Mouse (Mus musculus): ENCODE measurements around the gene Man2b1. TPM values are rescaled to one million over a fixed set of nuclear protein-coding genes. Genes with fewer than 3 reads are reported as not detected.
A peak's percentile ranks its signal among the peaks of the same experiment; 100 is the strongest.
"Not testable (repeated sequence)": the region's sequence is repeated elsewhere in the genome, so short reads cannot be mapped to it uniquely, and the experiment has no call there.

The Man2b1 gene
- polyA plus RNA-seq, 1 experiment: 7.6 TPM

DNA sequence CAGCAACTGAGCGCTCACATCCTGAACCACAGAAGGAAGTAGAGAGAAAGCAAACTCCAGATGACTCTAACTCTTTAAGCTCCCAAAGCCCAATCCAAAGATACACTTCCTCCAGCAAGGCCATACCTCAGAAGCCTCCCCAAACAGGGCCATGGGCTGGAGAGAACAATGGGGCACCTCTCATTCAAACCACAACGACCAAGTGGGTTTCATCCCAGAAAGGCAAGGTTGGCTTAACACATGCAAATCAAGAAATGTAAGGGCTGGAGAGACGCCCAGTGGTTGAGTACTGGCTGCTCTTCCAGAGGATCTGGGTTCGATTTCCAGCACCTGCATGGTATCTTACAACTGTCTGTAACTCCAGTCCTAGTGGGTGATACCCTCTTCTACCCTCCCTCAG, 32.4 kb downstream of the Man2b1 start:
- Histone ChIP-seq H3K79me2 (ENCODE audit: control insufficient read depth, insufficient read depth) (no peaks in the 10 kb centered on the region), H3ac (ENCODE audit: control insufficient read depth, insufficient read length) (no peak overlapping the region), H3K4me2 (ENCODE audit: low read depth) (no peak overlapping the region), H3K4me3 (no peak overlapping the region), H3K27me3 (ENCODE audit: control insufficient read depth, insufficient read depth, insufficient read length) (no peaks in the 10 kb centered on the region), H3K36me3 (ENCODE audit: control insufficient read depth, insufficient read depth) (no peaks in the 10 kb centered on the region)
- no peak for TF ChIP-seq TCF3 (IDR thresholded peaks at IDR 0.05; ENCODE audit: insufficient read length, low read depth)
- no peak for TF ChIP-seq E2F4 (IDR thresholded peaks at IDR 0.05; ENCODE audit: insufficient read depth)
- no peak for TF ChIP-seq USF1 (IDR thresholded peaks at IDR 0.05; ENCODE audit: low read depth)

- no peak overlapping the region for H3K4me2 ChIP-seq (ENCODE audit: low read depth)
- no peak overlapping the region for H3K4me3 ChIP-seq
- TF ChIP-seq REST (IDR thresholded peaks at IDR 0.05; ENCODE audit: insufficient read depth, insufficient read length) (no peak), SRF (IDR thresholded peaks at IDR 0.05; ENCODE audit: control insufficient read depth, insufficient read length, low read depth) (no peak), POLR2AphosphoS2 (IDR thresholded peaks at IDR 0.05; ENCODE audit: insufficient read length, low read depth) (no peak), CEBPB (IDR thresholded peaks at IDR 0.05; ENCODE audit: insufficient read depth, poor library complexity, severe bottlenecking) (no peak), USF1 (IDR thresholded peaks at IDR 0.05; ENCODE audit: low read depth) (no peak), TCF12 (IDR thresholded peaks at IDR 0.05; ENCODE audit: insufficient read depth, poor library complexity, severe bottlenecking) (no peak), E2F4 (IDR thresholded peaks at IDR 0.05; ENCODE audit: insufficient read depth) (no peak), POLR2A (IDR thresholded peaks at IDR 0.05; ENCODE audit: insufficient read length, low read depth) (no peak), MAX (IDR thresholded peaks at IDR 0.05; ENCODE audit: low read depth) (no peak), MYOD1 (IDR thresholded peaks at IDR 0.05; ENCODE audit: control insufficient read depth in 1 of 3, insufficient read length in 2 of 3, low read depth in 2 of 3) (no peak), MYOG (IDR thresholded peaks at IDR 0.05; ENCODE audit: control insufficient read depth in 1 of 3, insufficient read depth in 1 of 3, insufficient read length in 2 of 3, low read depth in 2 of 3) (no peak), TCF3 (IDR thresholded peaks at IDR 0.05; ENCODE audit: insufficient read length, low read depth) (no peak)
- H3ac ChIP-seq (ENCODE audit: control insufficient read depth, insufficient read length): no peak overlapping the region
- no peaks in the 10 kb centered on the region for H3K27me3 ChIP-seq (ENCODE audit: control insufficient read depth, insufficient read depth, insufficient read length)
- no peaks in the 10 kb centered on the region for H3K36me3 ChIP-seq (ENCODE audit: control insufficient read depth, insufficient read depth)
- H3K79me2 ChIP-seq (ENCODE audit: control insufficient read depth, insufficient read depth): no peaks in the 10 kb centered on the region
These were observed 33.9 kb downstream of the Man2b1 start for GRCm38 (mm10) chr8:85116984-85117383.

DNA sequence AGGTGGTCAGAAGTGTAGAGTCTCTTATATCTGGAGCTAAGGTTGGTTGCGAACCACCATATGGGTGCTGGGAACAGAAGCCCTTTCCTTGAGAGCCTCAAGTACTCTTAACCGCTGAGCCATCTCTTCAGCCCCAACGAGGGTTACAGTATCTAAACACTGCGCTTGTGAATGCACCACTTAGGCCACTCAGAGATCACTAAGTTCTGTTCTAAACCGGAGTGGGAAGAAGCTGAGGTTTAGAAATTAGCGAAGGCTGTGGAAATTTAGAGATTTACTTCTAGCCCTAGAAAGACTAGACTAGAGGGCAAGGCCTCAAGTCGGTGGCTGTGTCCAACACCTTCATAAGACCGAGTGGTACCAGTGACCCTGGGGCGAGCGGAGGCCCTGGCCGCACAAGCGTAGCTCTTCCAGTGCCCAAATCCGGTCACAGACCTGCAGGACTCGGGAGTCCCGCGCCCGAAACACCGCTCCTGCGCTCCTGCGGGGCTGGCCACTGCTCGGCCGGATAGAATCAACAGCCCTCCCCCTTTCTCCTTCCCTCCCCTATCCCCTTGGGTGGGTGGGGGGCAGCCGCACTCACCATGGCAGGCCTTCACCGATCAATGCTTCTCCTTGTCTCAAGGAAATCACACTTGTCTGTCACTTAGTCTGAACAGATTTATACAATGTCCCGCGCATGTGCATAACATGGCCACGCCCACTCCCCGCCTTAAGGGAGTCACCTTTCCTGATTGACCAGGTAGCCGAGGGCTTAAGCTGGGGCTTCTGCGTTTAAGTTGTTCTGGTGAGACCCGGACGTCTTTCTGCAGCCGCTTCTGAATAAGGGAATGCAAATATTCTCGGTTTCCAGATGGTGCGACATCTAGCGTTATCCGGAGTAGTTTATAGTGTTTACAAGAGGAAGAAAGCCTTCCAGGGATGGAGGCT, 36.2 kb downstream of the Man2b1 start:
- H3K36me3 ChIP-seq (ENCODE audit: control insufficient read depth, insufficient read depth): no peaks in the 10 kb centered on the region
- H3K27me3 ChIP-seq (ENCODE audit: control insufficient read depth, insufficient read depth, insufficient read length): no peaks in the 10 kb centered on the region
- TF ChIP-seq SRF (IDR thresholded peaks at IDR 0.05; ENCODE audit: control insufficient read depth, insufficient read length, low read depth): peak; percentile 8
- no peak for TF ChIP-seq MYOG (IDR thresholded peaks at IDR 0.05; ENCODE audit: control insufficient read depth in 1 of 3, insufficient read depth in 1 of 3, insufficient read length in 2 of 3, low read depth in 2 of 3)
- H3ac ChIP-seq (ENCODE audit: control insufficient read depth, insufficient read length): no peak overlapping the region
- no peaks in the 10 kb centered on the region for H3K79me2 ChIP-seq (ENCODE audit: control insufficient read depth, insufficient read depth)
- peak overlapping the region; percentile 40 for H3K4me2 ChIP-seq (ENCODE audit: low read depth)
- H3K4me3 ChIP-seq: no peak overlapping the region

DNA sequence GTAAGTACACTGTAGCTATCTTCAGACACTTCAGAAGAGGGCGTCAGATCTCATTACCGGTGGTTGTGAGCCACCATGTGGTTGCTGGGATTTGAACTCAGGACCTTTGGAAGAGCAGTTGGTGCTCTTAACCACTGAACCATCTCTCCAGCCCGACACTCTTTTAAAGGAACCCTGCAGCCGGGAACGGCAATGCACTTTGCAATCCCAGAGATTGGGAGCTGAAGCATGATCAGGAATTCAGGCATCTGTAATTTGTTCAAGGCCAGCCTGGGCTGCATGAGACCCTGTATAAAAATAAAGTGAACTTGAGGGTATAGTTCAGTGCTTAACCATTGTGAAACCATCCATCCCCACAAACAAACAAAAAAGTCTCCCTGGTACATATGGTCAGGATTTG, 37.2 kb downstream of the Man2b1 start:
- H3K79me2 ChIP-seq (ENCODE audit: control insufficient read depth, insufficient read depth); H3K36me3 ChIP-seq (ENCODE audit: control insufficient read depth, insufficient read depth): not testable (repeated sequence)

DNA sequence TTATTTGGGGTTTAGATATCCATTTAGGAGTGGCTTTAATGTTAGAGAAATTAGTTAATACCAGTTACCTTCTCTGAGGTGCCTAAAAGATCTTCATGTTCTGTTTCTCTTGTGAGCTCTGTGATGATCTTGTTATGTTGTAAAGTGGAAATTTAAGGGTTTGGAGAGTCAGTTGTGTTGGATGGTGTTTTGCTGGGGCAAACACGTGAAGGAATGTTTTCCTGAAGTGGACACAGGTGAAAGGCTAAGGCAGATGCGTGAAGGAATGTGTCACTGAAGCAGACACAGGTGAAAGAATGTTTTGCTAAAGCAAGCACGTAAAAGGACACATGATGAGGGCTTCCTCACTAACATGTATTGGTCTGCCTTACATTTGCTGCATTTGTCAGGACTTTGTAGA, 39.9 kb downstream of the Man2b1 start, which contains the start of gene Zfp791:
TSS of gene Zfp791 (minus strand) at position 101 of the 400 bp plus-strand sequence.
- Histone ChIP-seq H3ac (ENCODE audit: control insufficient read depth, insufficient read length) (no peak within 1 kb of the TSS), H3K79me2 (ENCODE audit: control insufficient read depth, insufficient read depth) (no peaks in the 10 kb centered on the region), H3K4me2 (ENCODE audit: low read depth) (no peak within 1 kb of the TSS), H3K27me3 (ENCODE audit: control insufficient read depth, insufficient read depth, insufficient read length) (no peaks in the 10 kb centered on the region), H3K4me3 (no peak within 1 kb of the TSS), H3K36me3 (ENCODE audit: control insufficient read depth, insufficient read depth) (no peaks in the 10 kb centered on the region)
- TF ChIP-seq CEBPB (IDR thresholded peaks at IDR 0.05; ENCODE audit: insufficient read depth, poor library complexity, severe bottlenecking): no peak

More for the DNA sequence above, 37.2 kb downstream of the Man2b1 start:
- H3ac ChIP-seq (ENCODE audit: control insufficient read depth, insufficient read length); H3K4me3 ChIP-seq; H3K27me3 ChIP-seq (ENCODE audit: control insufficient read depth, insufficient read depth, insufficient read length); H3K4me2 ChIP-seq (ENCODE audit: low read depth): not testable (repeated sequence)

DNA sequence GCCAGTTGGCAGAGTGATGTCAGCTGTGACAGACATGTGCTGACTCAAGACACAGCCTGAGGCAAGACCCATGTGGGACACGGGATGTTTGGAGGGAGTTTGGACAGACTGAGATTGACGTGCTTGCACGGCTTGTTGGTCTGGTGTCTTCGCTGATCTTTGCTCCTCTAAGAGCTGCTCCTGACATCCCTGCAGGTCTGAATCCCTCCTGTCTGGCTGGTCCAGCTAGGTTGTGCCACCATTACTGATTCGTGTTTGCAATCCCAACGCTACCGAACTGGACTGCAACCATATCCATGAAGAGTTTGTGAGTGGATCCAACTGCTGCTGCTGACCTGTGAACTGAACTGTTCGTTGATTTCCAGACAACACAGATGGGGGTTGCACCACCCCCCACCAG, 40.6 kb downstream of the Man2b1 start:
- Histone ChIP-seq H3K4me3 (no peak overlapping the region), H3ac (ENCODE audit: control insufficient read depth, insufficient read length) (no peak overlapping the region), H3K4me2 (ENCODE audit: low read depth) (no peak overlapping the region), H3K36me3 (ENCODE audit: control insufficient read depth, insufficient read depth) (no peaks in the 10 kb centered on the region), H3K27me3 (ENCODE audit: control insufficient read depth, insufficient read depth, insufficient read length) (no peaks in the 10 kb centered on the region), H3K79me2 (ENCODE audit: control insufficient read depth, insufficient read depth) (no peaks in the 10 kb centered on the region)
- no peak for TF ChIP-seq MYOD1 (IDR thresholded peaks at IDR 0.05; ENCODE audit: control insufficient read depth in 1 of 3, insufficient read length in 2 of 3, low read depth in 2 of 3)
- no peak for TF ChIP-seq TCF12 (IDR thresholded peaks at IDR 0.05; ENCODE audit: insufficient read depth, poor library complexity, severe bottlenecking)
- TF ChIP-seq CEBPB (IDR thresholded peaks at IDR 0.05; ENCODE audit: insufficient read depth, poor library complexity, severe bottlenecking): no peak
- TF ChIP-seq MYOG (IDR thresholded peaks at IDR 0.05; ENCODE audit: control insufficient read depth in 1 of 3, insufficient read depth in 1 of 3, insufficient read length in 2 of 3, low read depth in 2 of 3): no peak
- no peak for TF ChIP-seq SRF (IDR thresholded peaks at IDR 0.05; ENCODE audit: control insufficient read depth, insufficient read length, low read depth)
- no peak for TF ChIP-seq MAX (IDR thresholded peaks at IDR 0.05; ENCODE audit: low read depth)
- no peak for TF ChIP-seq USF1 (IDR thresholded peaks at IDR 0.05; ENCODE audit: low read depth)
- no peak for TF ChIP-seq REST (IDR thresholded peaks at IDR 0.05; ENCODE audit: insufficient read depth, insufficient read length)
- TF ChIP-seq POLR2AphosphoS2 (IDR thresholded peaks at IDR 0.05; ENCODE audit: insufficient read length, low read depth): no peak
- no peak for TF ChIP-seq TCF3 (IDR thresholded peaks at IDR 0.05; ENCODE audit: insufficient read length, low read depth)
- no peak for TF ChIP-seq E2F4 (IDR thresholded peaks at IDR 0.05; ENCODE audit: insufficient read depth)
- no peak for TF ChIP-seq POLR2A (IDR thresholded peaks at IDR 0.05; ENCODE audit: insufficient read length, low read depth)

Data from myocyte (in vitro differentiated cells).